Mouse (Mus musculus) stomach, embryonic 14.5 days (tissue): Measurements from ENCODE around the gene Fis1. TPM values are rescaled to one million over a fixed set of nuclear protein-coding genes. Genes with fewer than 3 reads are reported as not detected.

ENCODE experiments used
- ATAC-seq: fragments of 200-750 bp; cut with Nextera tagmentation; 2 replicates; pipeline ENCODE4 v1.8.0; 2017; ENCODE audit warnings: low read depth, moderate TSS enrichment; ENCODE audit not compliant: insufficient number of reproducible peaks, insufficient read depth, low FRiP score
- H3K27ac ChIP-seq: fragments of 300-500 bp; sonication (generic); 2 replicates; pipeline ENCODE4 v1.5.1; 2014; ENCODE audit warnings: mild to moderate bottlenecking, low read length, moderate library complexity, mixed read lengths
- H3K27me3 ChIP-seq: fragments of 300-500 bp; sonication (generic); 2 replicates; pipeline ENCODE4 v1.6.1; 2014; ENCODE audit warnings: low read length, control low read depth, mixed read lengths; ENCODE audit not compliant: control insufficient read depth, insufficient read depth
- H3K36me3 ChIP-seq: fragments of 300-500 bp; sonication (generic); 2 replicates; pipeline ENCODE4 v1.6.1; 2014; ENCODE audit warnings: mild to moderate bottlenecking, control low read depth, low read length, moderate library complexity, mixed read lengths; ENCODE audit not compliant: control insufficient read depth, insufficient read depth
- H3K4me1 ChIP-seq: fragments of 300-500 bp; sonication (generic); 2 replicates; pipeline ENCODE4 v1.6.1; 2014; ENCODE audit warnings: low read length, control low read depth, mixed read lengths; ENCODE audit not compliant: control insufficient read depth, insufficient read depth
- H3K4me2 ChIP-seq: fragments of 300-500 bp; sonication (generic); replicated peaks from 2 replicates; pipeline ENCODE4 v1.6.1; 2014; ENCODE audit warnings: low read depth, low read length, control low read depth
- H3K4me3 ChIP-seq: fragments of 300-500 bp; sonication (generic); 2 replicates; pipeline ENCODE4 v1.5.1; 2014; ENCODE audit warnings: low read depth, low read length, control low read depth
- H3K9ac ChIP-seq: fragments of 300-500 bp; sonication (generic); replicated peaks from 2 replicates; pipeline ENCODE4 v1.6.1; 2014; ENCODE audit warnings: low read depth, mild to moderate bottlenecking, control low read depth, low read length, moderate library complexity, mixed read lengths
- H3K9me3 ChIP-seq: fragments of 300-500 bp; sonication (generic); 2 replicates; pipeline ENCODE4 v1.6.1; 2016; ENCODE audit warnings: low read depth, low read length, control low read depth; ENCODE audit not compliant: control insufficient read depth
- WGBS: fragments of 180-500 bp; shearing (Covaris S2); extraction: QIAGEN DNeasy Blood & Tissue Kit; methylation state at CpG from one replicate; pipeline ENCODE4 v1.1.7; 2014; 5-methylcytosine and 5-hydroxymethylcytosine counted together
- microRNA counts: library from miRNA; unstranded; fragments of <30 nt; microRNA quantifications from one replicate; lab custom pipeline; 2016
- microRNA-seq: library from miRNA; unstranded; fragments of <30 nt; microRNA quantifications from one replicate; pipeline ENCODE4, GENCODE M21; 2016
- polyA plus RNA-seq: library from polyadenylated mRNA; unstranded; fragments of >200 nt; fragmentation: Nextera tagmentation; extraction: Ambion mirVana; gene quantifications from 2 replicates; pipeline ENCODE4 v1.2.1, GENCODE M21; 2014

The Fis1 gene
- polyA plus RNA-seq, 1 experiment from 2014 or later = 304 TPM

GRCm38 (mm10) chr5:137012401-137012950 lies 59.4 kb downstream of the Fis1 start:
- no peak overlapping the region for H3K9ac ChIP-seq
- no peak for ATAC-seq
- H3K36me3 ChIP-seq = no peaks in the 10 kb centered on the region
- H3K4me2 ChIP-seq = no peak overlapping the region
- no peak overlapping the region for H3K27ac ChIP-seq
- H3K4me1 ChIP-seq = no peaks in the 10 kb centered on the region
- no peaks in the 10 kb centered on the region for H3K27me3 ChIP-seq
- no peaks in the 10 kb centered on the region for H3K9me3 ChIP-seq
- H3K4me3 ChIP-seq = no peak overlapping the region
- WGBS = 72% methylated on average over 15 of the region's 15 CpGs

MicroRNA genes within 50 kb of the gene (microRNA counts, 519-probe panel; counts per million panel counts)
- not detected for microRNA mmu-miR-702 (lab: Ali Mortazavi, UCI)

Small RNA genes lying within 50 kb of the gene (microRNA-seq; reads per million reads assigned to microRNA genes)
- gene Mir702 = 26.3 reads per million, percentile 31 among the genes with 10 or more reads in this experiment

Other genes starting within 250 kb of the Fis1 start
- 11.7 and 12.2 TPM in 2 replicates for gene Col26a1, start 70.1 kb upstream of the Fis1 start, polyA plus RNA-seq
- 65.9 and 75.1 TPM in 2 replicates for gene Ift22, start 45.1 kb upstream of the Fis1 start, polyA plus RNA-seq
- 6.7 TPM in 2 replicates for gene Cldn15, start 13.3 kb downstream of the Fis1 start, polyA plus RNA-seq
- 40.1 and 41.5 TPM in 2 replicates for gene Plod3, start 33.7 kb downstream of the Fis1 start, polyA plus RNA-seq
- 101 and 108 TPM in 2 replicates for gene Znhit1, start 34.7 kb downstream of the Fis1 start, polyA plus RNA-seq
- 0.65 and 0.83 TPM in 2 replicates for gene Vgf, start 73.1 kb downstream of the Fis1 start, polyA plus RNA-seq
- 146 and 159 TPM in 2 replicates for gene Ap1s1, start 92.9 kb downstream of the Fis1 start, polyA plus RNA-seq
- 0.27 and 0.33 TPM in 2 replicates for gene Serpine1, start 119.0 kb downstream of the Fis1 start, polyA plus RNA-seq
- 10.9 and 12.0 TPM in 2 replicates for gene Trim56, start 162.9 kb downstream of the Fis1 start, polyA plus RNA-seq
- gene Muc3, start 196.0 kb downstream of the Fis1 start, polyA plus RNA-seq = not detected in 2 replicates